9 mouse cellular contexts compared by ENCODE assay signal in the genomic region with DNA sequence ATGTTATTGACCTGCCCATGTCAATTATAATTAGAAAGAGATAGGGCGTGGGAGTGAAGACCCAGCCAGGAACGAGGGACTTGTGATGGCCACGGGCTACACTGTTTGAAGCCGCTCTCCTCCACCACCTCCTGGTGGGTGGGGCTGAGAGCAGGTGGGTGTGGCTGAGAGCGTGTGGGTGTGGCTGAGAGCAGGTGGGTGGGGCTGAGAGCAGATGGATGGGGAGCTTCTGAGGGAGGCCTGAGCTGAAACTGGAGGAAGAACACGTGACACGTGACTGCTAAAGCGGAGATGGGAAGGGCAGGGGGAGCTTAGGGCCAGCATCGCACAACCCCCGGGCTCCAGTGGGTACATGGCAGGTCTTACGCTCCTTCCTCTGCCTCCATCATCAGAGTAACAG. TPM values are rescaled to one million over a fixed set of nuclear protein-coding genes. Genes with fewer than 3 reads are reported as not detected.
DNase-seq lines count a peak whose midpoint lies in the region; ATAC-seq and TF ChIP-seq lines count a peak whose summit lies in the region.
"Had no signal": no experiment of that assay in that cellular context is flagged by ENCODE, and none has a peak within 500 bp of the region (broad histone marks: within the 10 kb centered on the region; RNA-seq: fewer than 3 reads in every experiment).

No protein-coding gene starts in this region.

- no peak for TF ChIP-seq CTCF in stomach, postnatal 0 days (IDR thresholded peaks at IDR 0.05; ENCODE audit: low read depth)

- TF ChIP-seq EP300 in stomach, postnatal 0 days (optimal IDR thresholded peaks at IDR 0.05): no peak

- WGBS in forebrain, embryonic 13.5 days: 11% methylated on average over 11 of the region's 11 CpGs
- WGBS in limb, embryonic 11.5 days: 9% methylated on average over 11 of the region's 11 CpGs
- 12% methylated on average over 11 of the region's 11 CpGs for WGBS in stomach, postnatal 0 days

- H3K4me1 ChIP-seq in megakaryocyte, embryonic 14.5 days: peaks cover 19% of the 10 kb centered on the region
- peaks cover 4% of the 10 kb centered on the region; the same call in 1 of the 2 replicates for H3K4me1 ChIP-seq in forebrain, embryonic 13.5 days
- H3K4me1 ChIP-seq in limb, embryonic 11.5 days (ENCODE audit: control insufficient read depth, insufficient read depth, low read length): no peaks in the 10 kb centered on the region
- H3K4me1 ChIP-seq in stomach, postnatal 0 days (replicated peaks; ENCODE audit: control insufficient read depth, insufficient read depth): no peaks in the 10 kb centered on the region

- no peak overlapping the region for H3K27ac ChIP-seq in forebrain, embryonic 13.5 days
- no peak overlapping the region for H3K27ac ChIP-seq in limb, embryonic 11.5 days (replicated peaks; ENCODE audit: low read depth, low read length)
- H3K27ac ChIP-seq in stomach, postnatal 0 days (replicated peaks): no peak overlapping the region
- H3K27ac ChIP-seq: macrophage had no signal

- no peak for ATAC-seq in megakaryocyte, adult 5-6 weeks (ENCODE audit: poor library complexity, severe bottlenecking)
- peak; percentile 41; the same call in 1 of the 2 replicates for ATAC-seq in forebrain, embryonic 13.5 days
- ATAC-seq in limb, embryonic 11.5 days (ENCODE audit: insufficient number of reproducible peaks, low FRiP score, low TSS enrichment, low read depth): no peak
- ATAC-seq in stomach, postnatal 0 days (ENCODE audit: low FRiP score, low TSS enrichment): peak; percentile 63
- ATAC-seq in inflammation-experienced regulatory T-cells, adult 6 months: no peak

- peak overlapping the region; percentile 79 for H3K4me3 ChIP-seq in megakaryocyte, embryonic 14.5 days (replicated peaks)
- H3K4me3 ChIP-seq in forebrain, embryonic 13.5 days: no peak overlapping the region
- no peak overlapping the region for H3K4me3 ChIP-seq in limb, embryonic 11.5 days (ENCODE audit: low read depth, low read length)
- H3K4me3 ChIP-seq in stomach, postnatal 0 days (ENCODE audit: low read depth, low read length): no peak overlapping the region

- no peaks in the 10 kb centered on the region for H3K36me3 ChIP-seq in megakaryocyte, embryonic 14.5 days (replicated peaks; ENCODE audit: low read length)
- no peaks in the 10 kb centered on the region for H3K36me3 ChIP-seq in forebrain, embryonic 13.5 days (ENCODE audit: poor library complexity, severe bottlenecking)
- H3K36me3 ChIP-seq in limb, embryonic 11.5 days (ENCODE audit: control insufficient read depth, insufficient read depth, low read length): no peaks in the 10 kb centered on the region
- H3K36me3 ChIP-seq in stomach, postnatal 0 days (ENCODE audit: control insufficient read depth, insufficient read depth, low read length): no peaks in the 10 kb centered on the region

- H3K4me2 ChIP-seq in forebrain, embryonic 13.5 days: no peak overlapping the region
- H3K4me2 ChIP-seq in limb, embryonic 11.5 days (ENCODE audit: low read depth, severe bottlenecking): no peak overlapping the region
- no peak overlapping the region for H3K4me2 ChIP-seq in stomach, postnatal 0 days (replicated peaks; ENCODE audit: low read depth)

- peak; percentile 51 for DNase-seq in limb, embryonic 11.5 days (ENCODE audit: low spot score)
- DNase-seq in stomach, postnatal 0 days (ENCODE audit: low spot score): peak; percentile 69
- no peak for DNase-seq in cerebellum, adult 11-12 months
- DNase-seq in ovary, adult 18-20 months (ENCODE audit: low spot score): no peak

- H3K27me3 ChIP-seq in megakaryocyte, embryonic 14.5 days (replicated peaks): peaks cover 68% of the 10 kb centered on the region
- 0 out of 2 replicates have a peak, but pooled peaks cover 2% of the 10 kb centered on the region for H3K27me3 ChIP-seq in forebrain, embryonic 13.5 days
- H3K27me3 ChIP-seq in limb, embryonic 11.5 days (ENCODE audit: control insufficient read depth, insufficient read depth, low read length): no peaks in the 10 kb centered on the region
- H3K27me3 ChIP-seq in stomach, postnatal 0 days (ENCODE audit: control insufficient read depth, insufficient read depth, low read length): no peaks in the 10 kb centered on the region

- H3K9ac ChIP-seq in forebrain, embryonic 13.5 days: no peak overlapping the region
- no peak overlapping the region for H3K9ac ChIP-seq in limb, embryonic 11.5 days (ENCODE audit: low read length)
- H3K9ac ChIP-seq in stomach, postnatal 0 days (ENCODE audit: low read length): no peak overlapping the region

- H3K9me3 ChIP-seq in megakaryocyte, embryonic 14.5 days: no peaks in the 10 kb centered on the region
- H3K9me3 ChIP-seq in forebrain, embryonic 13.5 days (replicated peaks): no peaks in the 10 kb centered on the region
- H3K9me3 ChIP-seq in limb, embryonic 11.5 days (ENCODE audit: control insufficient read depth, low read length): no peaks in the 10 kb centered on the region
- no peaks in the 10 kb centered on the region for H3K9me3 ChIP-seq in stomach, postnatal 0 days (ENCODE audit: control insufficient read depth, low read length)

RNA-seq across cellular contexts. Expression of gene Ush1c, which starts 19.9 kb away (rescaled TPM):
- polyA plus RNA-seq in megakaryocyte, embryonic 14.5 days (2012; ENCODE audit: insufficient read depth, low replicate concordance): not detected in 2 replicates
- 0.13 TPM in 1 of 2 replicates, not detected in the other for total RNA-seq in megakaryocyte, adult 5-6 weeks (2015)
- not detected in 2 replicates for total RNA-seq in megakaryocyte, adult 5-6 weeks (2017)
- polyA plus RNA-seq in forebrain, embryonic 13.5 days (2015; fragmentation: Nextera tagmentation; extraction: Ambion mirVana): 2.7 and 2.8 TPM in 2 replicates
- 3.4 and 3.6 TPM in 2 replicates for polyA plus RNA-seq in limb, embryonic 11.5 days (2014; fragmentation: Nextera tagmentation; extraction: Ambion mirVana)
- polyA plus RNA-seq in stomach, postnatal 0 days (2015; fragmentation: Nextera tagmentation; extraction: Ambion mirVana): 1.4 and 2.1 TPM in 2 replicates
- not detected for polyA plus RNA-seq in inflammation-experienced regulatory T-cells, adult 6 months (2017; shearing (Covaris generic))
- polyA plus RNA-seq: macrophage had no signal

RNA-seq across cellular contexts. Expression of gene Otog, which starts 22.4 kb away (rescaled TPM):
- not detected in 2 replicates for polyA plus RNA-seq in megakaryocyte, embryonic 14.5 days (2012; ENCODE audit: insufficient read depth, low replicate concordance)
- total RNA-seq in megakaryocyte, adult 5-6 weeks (2015): not detected in 2 replicates
- not detected in 2 replicates for total RNA-seq in megakaryocyte, adult 5-6 weeks (2017)
- not detected in 2 replicates for polyA plus RNA-seq in forebrain, embryonic 13.5 days (2015; fragmentation: Nextera tagmentation; extraction: Ambion mirVana)
- polyA plus RNA-seq in limb, embryonic 11.5 days (2014; fragmentation: Nextera tagmentation; extraction: Ambion mirVana): 0.09 TPM in 1 of 2 replicates, not detected in the other
- 0.01 TPM in 1 of 2 replicates, not detected in the other for polyA plus RNA-seq in stomach, postnatal 0 days (2015; fragmentation: Nextera tagmentation; extraction: Ambion mirVana)
- polyA plus RNA-seq in inflammation-experienced regulatory T-cells, adult 6 months (2017; shearing (Covaris generic)): not detected
- polyA plus RNA-seq: macrophage had no signal

RNA-seq across cellular contexts. Expression of gene Abcc8, which starts 38.6 kb away (rescaled TPM):
- not detected in 2 replicates for polyA plus RNA-seq in megakaryocyte, embryonic 14.5 days (2012; ENCODE audit: insufficient read depth, low replicate concordance)
- total RNA-seq in megakaryocyte, adult 5-6 weeks (2015): not detected in 2 replicates
- 0.04 TPM in 1 of 2 replicates, not detected in the other for total RNA-seq in megakaryocyte, adult 5-6 weeks (2017)
- 6.9 and 10.2 TPM in 2 replicates for polyA plus RNA-seq in forebrain, embryonic 13.5 days (2015; fragmentation: Nextera tagmentation; extraction: Ambion mirVana)
- polyA plus RNA-seq in limb, embryonic 11.5 days (2014; fragmentation: Nextera tagmentation; extraction: Ambion mirVana): 0.77 and 0.82 TPM in 2 replicates
- 3.6 and 4.0 TPM in 2 replicates for polyA plus RNA-seq in stomach, postnatal 0 days (2015; fragmentation: Nextera tagmentation; extraction: Ambion mirVana)
- not detected for polyA plus RNA-seq in inflammation-experienced regulatory T-cells, adult 6 months (2017; shearing (Covaris generic))
- polyA plus RNA-seq: macrophage had no signal

Comparison
In these comparisons a context has a peak if more than half of its experiments do, and no peak if none do; other contexts are left out.
1. ATAC-seq: peak in forebrain, embryonic 13.5 days (single experiment) and stomach, postnatal 0 days (single experiment); none in megakaryocyte, adult 5-6 weeks (single experiment), limb, embryonic 11.5 days (single experiment) and inflammation-experienced regulatory T-cells, adult 6 months (single experiment).
2. DNase-seq: peak in limb, embryonic 11.5 days (single experiment) and stomach, postnatal 0 days (single experiment); none in cerebellum, adult 11-12 months (single experiment) and ovary, adult 18-20 months (single experiment).